Mouse (Mus musculus): Measurements from ENCODE around the gene Prune2.

DNA sequence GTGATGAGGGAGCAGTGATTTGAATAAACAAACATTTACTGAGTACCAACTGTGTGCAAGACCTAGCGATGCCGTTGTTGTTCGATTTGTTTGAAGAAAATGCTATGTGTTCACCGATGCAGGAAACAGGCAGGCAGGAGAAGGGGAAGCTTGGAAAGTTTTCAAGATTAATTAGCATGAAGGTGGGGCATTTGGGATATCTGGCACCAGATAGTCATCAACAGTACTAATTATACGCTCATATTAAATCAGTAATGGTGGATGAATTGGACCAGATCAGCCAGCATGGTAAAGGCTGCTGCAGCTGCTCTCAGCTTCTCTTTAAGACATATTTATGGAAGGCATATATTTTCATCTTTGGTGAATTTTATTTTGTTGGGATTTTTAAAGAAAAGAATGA is 44.4 kb upstream of the Prune2 start:
- TF ChIP-seq CTCF (IDR thresholded peaks at IDR 0.05; ENCODE audit: low read depth, low read length) = no peak
- no peak for TF ChIP-seq GATA1 (IDR thresholded peaks at IDR 0.05; ENCODE audit: borderline replicate concordance, low read length)
